Mouse (Mus musculus): ENCODE data around the gene Tekt4. TPM values are rescaled to one million over a fixed set of nuclear protein-coding genes. Genes with fewer than 3 reads are reported as not detected.

The Tekt4 gene
- polyA plus RNA-seq, 1 experiment from 2014 or later, result not detected

DNA sequence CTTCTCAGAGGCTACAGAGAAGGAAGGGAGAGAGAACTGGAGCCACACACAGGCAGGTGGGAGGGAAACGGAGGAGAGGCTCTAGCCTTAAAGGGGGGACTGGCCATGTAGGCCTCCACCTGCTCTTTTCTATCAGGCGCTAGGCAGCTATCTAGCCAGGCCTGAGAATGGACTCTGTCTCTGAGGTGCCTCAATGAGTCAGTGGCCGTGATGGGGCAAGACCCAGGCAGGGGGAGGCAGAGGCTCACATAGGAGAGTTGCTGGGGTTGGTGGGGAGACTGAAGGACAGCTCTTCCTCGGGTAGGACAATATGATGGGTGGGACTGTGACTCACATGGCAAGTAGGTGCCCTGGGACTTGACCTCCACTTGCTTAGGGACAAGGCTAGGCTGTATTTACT lies 4.1 kb upstream of the Tekt4 start:
- WGBS (ENCODE audit: missing documents), result 65% methylated on average over 4 of the region's 4 CpGs
- no peaks in the 10 kb centered on the region for H3K36me3 ChIP-seq (ENCODE audit: inconsistent target)
- H3K27ac ChIP-seq, result no peak overlapping the region
- no peak overlapping the region for H3K4me3 ChIP-seq (ENCODE audit: inconsistent target)
- no peaks in the 10 kb centered on the region for H3K79me2 ChIP-seq (ENCODE audit: inconsistent target)

DNA sequence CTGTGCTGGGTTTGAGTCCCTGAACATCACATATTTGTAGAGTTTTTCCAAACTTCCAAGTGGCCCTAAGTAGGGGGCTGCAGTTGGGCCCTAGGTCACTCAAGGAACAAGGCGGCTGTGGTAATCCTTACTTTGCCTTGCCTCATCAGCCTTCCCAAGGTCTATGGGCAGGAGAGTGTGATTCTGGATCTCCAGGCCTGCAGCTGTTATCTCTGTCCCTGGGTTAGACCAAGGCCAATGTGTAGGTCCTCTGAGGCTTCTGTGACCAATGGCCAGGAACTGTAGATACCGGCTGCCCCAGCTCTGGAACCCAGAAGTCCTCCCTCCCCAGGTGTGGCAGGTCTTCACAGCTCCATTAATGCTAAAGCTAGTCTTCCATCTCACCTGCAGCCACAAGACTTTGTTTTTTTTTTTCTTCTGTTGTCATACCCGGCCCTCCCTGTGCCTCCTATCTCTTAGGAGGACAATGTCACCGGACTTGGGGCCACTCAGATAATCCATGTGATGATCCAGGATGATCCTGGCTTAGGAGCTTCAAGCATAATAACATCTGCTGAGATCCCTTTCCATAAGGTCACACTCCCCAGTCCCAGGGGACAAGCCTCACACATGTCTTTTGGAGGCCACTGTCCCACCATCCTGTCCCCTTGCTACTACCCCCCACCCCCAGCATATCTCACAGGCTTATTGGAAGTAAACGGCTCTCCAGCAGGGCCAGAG lies 2.0 kb upstream of the Tekt4 start:
- WGBS (ENCODE audit: missing documents), result 73% methylated on average over 5 of the region's 5 CpGs
- no peaks in the 10 kb centered on the region for H3K36me3 ChIP-seq (ENCODE audit: inconsistent target)
- no peak overlapping the region for H3K4me3 ChIP-seq (ENCODE audit: inconsistent target)
- H3K79me2 ChIP-seq (ENCODE audit: inconsistent target), result no peaks in the 10 kb centered on the region
- H3K27ac ChIP-seq, result no peak overlapping the region

DNA sequence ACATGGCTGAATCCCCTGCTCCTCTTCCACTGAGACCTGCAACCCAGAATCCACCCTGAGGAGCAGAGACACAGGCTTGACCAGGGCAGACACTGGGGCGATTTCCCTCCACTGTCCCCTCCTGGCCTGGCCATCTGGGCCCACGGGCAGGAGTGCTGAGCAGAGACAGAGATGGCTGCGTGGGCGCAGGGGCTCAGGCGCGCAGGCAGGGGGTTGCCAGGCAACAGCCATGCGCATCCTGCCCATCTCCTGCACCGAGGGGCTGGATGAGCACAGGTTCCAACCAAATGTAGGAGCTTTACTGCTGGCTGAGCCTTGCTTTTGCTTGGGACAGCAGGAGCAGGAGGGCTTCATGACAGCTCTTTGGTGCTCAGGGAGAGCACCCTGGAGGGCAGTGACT lies 2.1 kb downstream of the Tekt4 start:
- WGBS (ENCODE audit: missing documents), result 63% methylated on average over 8 of the region's 8 CpGs
- Histone ChIP-seq H3K79me2 (ENCODE audit: inconsistent target) (no peaks in the 10 kb centered on the region), H3K4me3 (ENCODE audit: inconsistent target) (no peak overlapping the region), H3K27ac (no peak overlapping the region), H3K36me3 (ENCODE audit: inconsistent target) (no peaks in the 10 kb centered on the region)

- Histone ChIP-seq H3K27ac (no peak overlapping the region), H3K4me3 (ENCODE audit: inconsistent target) (no peak overlapping the region), H3K36me3 (ENCODE audit: inconsistent target) (no peaks in the 10 kb centered on the region), H3K79me2 (ENCODE audit: inconsistent target) (no peaks in the 10 kb centered on the region)
- WGBS (ENCODE audit: missing documents), result 34% methylated on average over 9 of the region's 9 CpGs
Observed at GRCm38 (mm10) chr17:25462236-25462875, 7.9 kb downstream of the Tekt4 start.

DNA sequence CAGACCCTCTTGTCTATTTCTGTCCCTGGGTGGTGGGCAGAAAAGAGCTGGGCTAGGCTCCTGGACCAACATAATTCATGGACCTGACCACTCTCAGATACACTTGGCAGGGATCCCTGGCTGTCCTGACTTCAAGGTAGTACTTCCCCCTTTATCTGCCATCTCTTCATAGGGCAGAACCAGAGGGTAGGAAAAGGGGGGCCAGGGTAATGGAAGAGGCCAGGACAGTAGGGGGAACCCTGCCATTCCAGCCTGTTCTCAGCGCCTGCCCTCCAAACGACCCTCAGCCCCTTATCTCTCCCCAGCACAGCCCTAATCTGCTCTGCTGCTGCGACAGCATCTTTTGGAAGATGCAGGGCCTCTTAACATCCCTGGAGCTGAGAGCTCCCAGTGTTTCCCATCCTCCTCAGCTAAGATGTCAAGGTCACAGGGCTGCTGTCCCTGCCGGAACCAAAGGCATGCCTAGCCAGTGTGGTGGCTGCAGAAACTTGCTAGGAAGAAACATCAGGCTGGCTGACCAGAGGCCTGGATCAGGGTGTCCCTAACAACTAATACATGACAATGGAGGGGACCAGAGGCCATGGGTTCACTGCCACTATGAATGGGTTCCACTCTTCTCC lies 9.0 kb downstream of the Tekt4 start:
- no peak overlapping the region for H3K27ac ChIP-seq
- 69% methylated on average over 4 of the region's 4 CpGs for WGBS (ENCODE audit: missing documents)
- no peak overlapping the region for H3K4me3 ChIP-seq (ENCODE audit: inconsistent target)
- no peaks in the 10 kb centered on the region for H3K36me3 ChIP-seq (ENCODE audit: inconsistent target)
- H3K79me2 ChIP-seq (ENCODE audit: inconsistent target), result no peaks in the 10 kb centered on the region

DNA sequence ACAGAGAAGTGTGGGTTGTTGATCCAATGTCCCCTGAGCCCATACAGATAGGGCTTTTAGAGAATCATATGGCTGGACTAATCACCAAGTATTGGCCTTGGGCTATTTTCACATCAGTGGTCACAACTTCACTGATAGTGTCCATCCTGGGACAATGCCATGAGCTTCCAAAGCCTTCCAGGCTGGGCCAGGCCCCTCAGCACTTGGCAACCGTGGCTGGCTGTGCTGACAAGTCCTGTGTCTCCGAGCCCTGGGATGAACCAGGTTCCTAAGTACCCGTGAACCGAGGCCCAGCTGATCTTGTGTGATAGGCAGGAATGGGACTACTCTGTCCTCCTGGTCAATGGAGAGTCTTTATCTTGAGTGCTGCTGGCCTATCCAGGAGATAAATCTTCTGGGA lies 9.7 kb downstream of the Tekt4 start:
- Histone ChIP-seq H3K36me3 (ENCODE audit: inconsistent target) (no peaks in the 10 kb centered on the region), H3K79me2 (ENCODE audit: inconsistent target) (no peaks in the 10 kb centered on the region), H3K4me3 (ENCODE audit: inconsistent target) (no peak overlapping the region), H3K27ac (no peak overlapping the region)
- WGBS (ENCODE audit: missing documents), result 89% methylated on average over 4 of the region's 4 CpGs

- no peaks in the 10 kb centered on the region for H3K36me3 ChIP-seq (ENCODE audit: inconsistent target)
- no peaks in the 10 kb centered on the region for H3K79me2 ChIP-seq (ENCODE audit: inconsistent target)
- no peak overlapping the region for H3K4me3 ChIP-seq (ENCODE audit: inconsistent target)
- no peak overlapping the region for H3K27ac ChIP-seq
- 87% methylated on average over 2 of the region's 2 CpGs for whole genome bisulfite sequencing (ENCODE audit: missing documents)
Observed at GRCm38 (mm10) chr17:25466257-25466656, 11.8 kb downstream of the Tekt4 start.

- H3K79me2 ChIP-seq (ENCODE audit: inconsistent target), result no peaks in the 10 kb centered on the region
- WGBS (ENCODE audit: missing documents), result 66% methylated on average over 6 of the region's 6 CpGs
Observed at GRCm38 (mm10) chr17:25467781-25468180, 13.4 kb downstream of the Tekt4 start.

GRCm38 (mm10) chr17:25468301-25468700 lies 13.9 kb downstream of the Tekt4 start:
- H3K4me3 ChIP-seq (ENCODE audit: inconsistent target), result no peak overlapping the region
- no peaks in the 10 kb centered on the region for H3K79me2 ChIP-seq (ENCODE audit: inconsistent target)
- 77% methylated on average over 6 of the region's 6 CpGs for WGBS (ENCODE audit: missing documents)
- no peak overlapping the region for H3K27ac ChIP-seq
- H3K36me3 ChIP-seq (ENCODE audit: inconsistent target), result no peaks in the 10 kb centered on the region

More at GRCm38 (mm10) chr17:25467781-25468180, 13.4 kb downstream of the Tekt4 start:
- Histone ChIP-seq H3K4me3 (ENCODE audit: inconsistent target) (no peak overlapping the region), H3K27ac (no peak overlapping the region), H3K36me3 (ENCODE audit: inconsistent target) (no peaks in the 10 kb centered on the region)

DNA sequence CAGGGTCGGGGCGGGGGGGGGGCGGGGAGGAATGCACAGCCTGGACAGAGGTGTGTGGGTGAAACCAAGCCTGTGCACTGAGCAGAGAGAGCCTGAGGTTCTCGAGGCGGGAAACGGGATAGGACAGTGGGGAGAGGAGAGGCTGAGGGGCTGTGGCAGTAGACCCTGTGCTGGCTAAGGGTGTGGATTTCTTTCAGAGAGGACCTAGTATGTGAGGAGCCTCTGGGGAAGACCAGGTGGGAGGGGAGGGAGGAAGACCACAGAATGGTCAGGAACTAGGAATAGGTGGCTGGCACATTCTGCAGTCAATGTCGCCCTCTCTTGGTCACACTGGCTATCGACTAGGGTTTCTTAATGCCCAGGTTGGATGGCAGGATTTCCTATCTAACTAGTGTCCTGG lies 15.4 kb downstream of the Tekt4 start:
- Histone ChIP-seq H3K4me3 (ENCODE audit: inconsistent target) (no peak overlapping the region), H3K36me3 (ENCODE audit: inconsistent target) (no peaks in the 10 kb centered on the region), H3K79me2 (ENCODE audit: inconsistent target) (no peaks in the 10 kb centered on the region), H3K27ac (no peak overlapping the region)
- 39% methylated on average over 7 of the region's 8 CpGs for WGBS (ENCODE audit: missing documents)

DNA sequence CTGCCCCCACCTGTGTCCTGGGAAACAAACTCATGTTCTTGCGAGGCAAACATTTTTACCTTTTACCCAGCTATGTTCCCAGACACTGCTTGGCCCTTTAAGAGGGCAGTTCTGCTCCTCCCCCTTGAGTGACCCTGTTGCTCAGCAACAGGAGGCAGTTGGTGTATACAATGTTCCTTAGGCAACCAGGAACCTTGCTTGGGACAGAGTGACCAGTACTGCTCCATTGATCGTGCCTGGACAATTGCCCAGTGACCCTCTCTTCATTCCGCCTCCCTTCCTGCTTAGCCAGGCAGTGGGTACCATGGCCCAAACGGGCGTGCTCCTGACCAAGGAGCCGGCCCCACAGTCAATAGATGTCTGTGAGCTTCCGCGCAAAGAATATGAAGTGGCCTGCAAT lies 17.0 kb downstream of the Tekt4 start:
- H3K36me3 ChIP-seq (ENCODE audit: inconsistent target), result no peaks in the 10 kb centered on the region
- no peak overlapping the region for H3K4me3 ChIP-seq (ENCODE audit: inconsistent target)
- no peaks in the 10 kb centered on the region for H3K79me2 ChIP-seq (ENCODE audit: inconsistent target)
- H3K27ac ChIP-seq, result no peak overlapping the region
- 64% methylated on average over 7 of the region's 8 CpGs for WGBS (ENCODE audit: missing documents)

- Histone ChIP-seq H3K27ac (no peak overlapping the region), H3K4me3 (ENCODE audit: inconsistent target) (no peak overlapping the region), H3K36me3 (ENCODE audit: inconsistent target) (no peaks in the 10 kb centered on the region), H3K79me2 (ENCODE audit: inconsistent target) (no peaks in the 10 kb centered on the region)
- WGBS (ENCODE audit: missing documents), result 56% methylated on average over 13 of the region's 14 CpGs
Observed at GRCm38 (mm10) chr17:25472044-25472443, 17.6 kb downstream of the Tekt4 start.

DNA sequence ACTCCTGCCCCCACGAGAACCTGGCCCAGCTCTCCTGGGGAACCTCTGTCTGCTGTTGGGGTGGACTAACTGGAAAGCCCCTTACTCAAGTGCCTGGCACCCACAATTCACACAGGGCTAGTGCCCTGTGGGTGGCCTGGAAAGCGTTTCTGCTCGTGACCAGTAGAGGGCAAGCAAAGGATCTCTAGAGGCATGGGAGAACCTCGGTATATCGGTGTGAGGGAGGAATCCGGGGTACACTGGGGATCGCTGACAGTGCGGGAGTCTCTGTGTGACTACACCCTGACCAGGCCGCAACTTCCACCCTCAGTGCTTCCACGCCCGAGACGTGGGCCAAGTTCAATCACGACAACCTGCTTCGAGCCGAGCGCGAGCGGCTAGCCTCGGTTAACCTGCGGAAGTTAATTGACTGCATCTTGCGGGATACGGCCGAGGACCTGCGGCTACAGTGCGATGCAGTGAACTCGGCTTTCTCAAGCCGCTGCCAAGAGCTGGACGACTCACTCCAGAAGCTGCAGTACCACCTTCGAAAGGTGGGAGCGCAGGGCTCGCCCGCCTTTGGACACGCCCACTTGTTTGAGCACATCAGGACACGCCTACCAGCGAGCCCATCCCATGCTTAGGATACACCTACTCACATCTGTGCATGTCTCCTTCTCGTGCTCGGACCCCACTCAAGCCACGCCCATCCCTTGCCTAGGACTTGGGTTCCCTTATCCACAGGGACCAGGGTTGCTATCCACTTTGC lies 20.1 kb downstream of the Tekt4 start:
- WGBS (ENCODE audit: missing documents), result 3% methylated on average over 38 of the region's 38 CpGs
- Histone ChIP-seq H3K36me3 (ENCODE audit: inconsistent target) (no peaks in the 10 kb centered on the region), H3K79me2 (ENCODE audit: inconsistent target) (no peaks in the 10 kb centered on the region), H3K4me3 (ENCODE audit: inconsistent target) (no peak overlapping the region), H3K27ac (no peak overlapping the region)

- Histone ChIP-seq H3K36me3 (ENCODE audit: inconsistent target) (no peaks in the 10 kb centered on the region), H3K4me3 (ENCODE audit: inconsistent target) (no peak overlapping the region), H3K79me2 (ENCODE audit: inconsistent target) (no peaks in the 10 kb centered on the region), H3K27ac (no peak overlapping the region)
- 43% methylated on average over 19 of the region's 19 CpGs for WGBS (ENCODE audit: missing documents)
Observed at GRCm38 (mm10) chr17:25475946-25476744, 21.7 kb downstream of the Tekt4 start.
